Mouse (Mus musculus) mouse trophoblast stem cell (cell line): ENCODE results near the gene Dhx37.

Experiments
- in situ Hi-C, 2 experiments: fragments of 300-500 bp; cut with MseI, MboI; formaldehyde crosslinking; loops; 2 replicates in 1 of 2; 3 replicates in 1 of 2; pipeline ENCODE4 v1.15.1; 2025

Gene Dhx37

GRCm38 (mm10) chr5:125433793-125434337 is at the start of gene Dhx37:
Gene Dhx37, minus strand, starts transcription at chr5:125434121.
- in situ Hi-C loops = no loop called here

GRCm38 (mm10) chr5:125482474-125482873 is 48.6 kb upstream of the Dhx37 start:
- in situ Hi-C loops = no loop called here

GRCm38 (mm10) chr5:125480434-125481231 is 46.7 kb upstream of the Dhx37 start:
- in situ Hi-C loops = no loop called here

- in situ Hi-C loops = no loop called here
Observed at GRCm38 (mm10) chr5:125479376-125479775, 45.5 kb upstream of the Dhx37 start.

GRCm38 (mm10) chr5:125478037-125478436 is 44.1 kb upstream of the Dhx37 start:
- in situ Hi-C loops = no loop called here

- in situ Hi-C loops = no loop called here
Observed at GRCm38 (mm10) chr5:125477533-125477932, 43.6 kb upstream of the Dhx37 start.

GRCm38 (mm10) chr5:125476799-125477198 is 42.9 kb upstream of the Dhx37 start:
- in situ Hi-C loops = no loop called here

- in situ Hi-C loops = no loop called here
Observed at GRCm38 (mm10) chr5:125476286-125476625, 42.3 kb upstream of the Dhx37 start.

DNA sequence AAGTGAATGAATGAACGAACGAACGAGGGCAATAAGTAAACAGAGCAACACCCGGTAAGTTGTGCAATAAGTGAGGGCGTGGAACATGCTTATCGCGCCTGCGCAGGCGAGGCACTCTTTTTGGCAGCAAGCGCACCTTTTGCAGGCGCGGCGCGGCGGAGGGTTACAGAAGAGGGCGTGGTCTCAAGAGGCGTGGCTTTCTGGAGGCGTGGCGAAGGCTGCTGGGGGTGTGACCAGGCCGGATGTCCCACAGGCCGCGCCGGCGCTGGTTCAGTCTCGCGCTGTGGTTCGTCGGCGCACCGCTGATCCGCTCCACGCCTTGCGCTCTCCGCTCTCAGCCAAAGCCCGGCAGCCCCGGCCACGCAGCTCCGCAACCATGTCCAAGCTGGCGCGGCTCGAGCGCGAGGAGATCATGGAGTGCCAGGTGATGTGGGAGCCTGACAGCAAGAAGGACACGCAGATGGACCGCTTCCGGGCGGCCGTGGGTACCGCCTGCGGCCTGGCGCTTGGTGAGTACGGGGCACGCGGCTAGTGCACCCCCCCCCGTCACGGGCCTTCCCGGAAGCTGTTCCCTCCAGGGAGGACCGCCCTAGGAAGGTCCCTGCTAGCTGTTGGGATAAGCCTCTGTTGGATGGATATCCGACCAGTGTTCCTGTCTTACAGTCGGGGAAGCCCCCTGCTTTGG is 41.8 kb upstream of the Dhx37 start, which contains the start of gene Aacs:
Aacs (plus strand) TSS at position 214 of the 685 bp plus-strand sequence.
- in situ Hi-C loops = no loop called here

DNA sequence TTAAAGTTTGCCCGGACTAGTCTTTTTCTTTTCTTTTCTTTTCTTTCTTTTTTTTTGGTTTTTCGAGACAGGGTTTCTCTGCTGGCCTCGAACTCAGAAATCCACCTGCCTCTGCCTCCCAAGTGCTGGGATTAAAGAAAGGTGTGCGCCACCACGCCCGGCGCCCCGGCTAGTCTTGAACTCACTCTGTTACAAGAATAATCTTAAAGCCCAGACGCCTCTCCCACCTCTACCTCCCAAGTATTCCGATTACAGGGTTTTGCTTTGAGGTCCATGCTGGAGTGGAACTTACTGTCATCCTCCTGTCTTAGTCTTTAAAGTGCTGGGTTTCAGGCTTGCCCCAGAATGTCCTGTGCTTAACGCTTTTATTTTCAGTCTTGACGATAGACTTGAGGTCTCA is 41.1 kb upstream of the Dhx37 start:
- in situ Hi-C loops = no loop called here

DNA sequence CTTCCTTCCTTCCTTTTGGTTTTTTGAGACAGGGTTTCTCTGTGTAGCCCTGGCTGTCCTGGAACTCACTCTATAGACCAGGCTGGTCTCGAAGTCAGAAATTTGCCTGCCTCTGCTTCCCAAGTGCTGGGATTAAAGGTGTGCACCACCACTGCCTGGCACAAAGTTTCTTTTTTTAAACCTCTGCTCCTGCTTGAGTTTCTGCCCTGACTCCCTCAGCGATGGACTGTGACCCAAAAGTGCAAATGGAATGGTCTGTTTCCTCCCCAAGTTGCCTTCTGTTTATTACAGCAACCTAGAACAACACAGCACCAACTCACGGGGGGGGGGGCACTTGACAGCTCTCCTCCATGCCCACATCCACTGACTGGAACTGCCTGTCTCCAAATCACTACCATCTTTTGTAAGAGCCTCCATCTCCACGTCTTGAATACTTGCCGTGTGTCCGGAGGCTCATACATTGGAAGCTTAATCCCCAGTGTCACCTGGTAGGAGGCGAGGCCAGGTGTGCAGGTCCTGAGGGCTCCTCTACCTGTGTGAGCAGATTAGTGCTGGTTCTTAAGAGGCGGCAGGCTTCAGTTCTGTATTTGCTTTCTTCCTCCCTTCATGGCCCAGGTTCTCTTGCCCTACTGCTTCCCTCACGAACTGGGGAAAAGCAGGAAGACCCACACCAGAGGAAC is 39.0 kb upstream of the Dhx37 start:
- in situ Hi-C loops = no loop called here

DNA sequence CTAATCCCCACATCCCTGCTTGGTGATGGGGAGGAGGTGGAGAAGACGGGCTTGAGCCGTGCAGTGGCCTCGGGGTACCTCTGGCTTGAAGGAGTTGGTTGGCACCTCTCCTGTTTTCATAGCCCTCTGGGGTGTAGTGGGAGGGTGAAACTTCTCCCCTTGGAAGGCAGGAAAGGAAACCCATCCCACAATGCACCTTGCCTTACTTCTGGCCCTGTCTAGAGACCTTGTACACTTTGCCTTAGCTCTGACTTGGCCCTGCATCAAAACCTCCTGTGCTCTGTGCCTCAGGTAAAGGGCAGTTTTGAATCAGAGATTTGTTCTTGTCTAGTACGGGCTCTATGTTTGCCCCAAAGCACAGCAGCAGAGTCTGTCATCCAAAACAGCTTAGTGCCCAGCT is 36.8 kb upstream of the Dhx37 start:
- in situ Hi-C loops = no loop called here

DNA sequence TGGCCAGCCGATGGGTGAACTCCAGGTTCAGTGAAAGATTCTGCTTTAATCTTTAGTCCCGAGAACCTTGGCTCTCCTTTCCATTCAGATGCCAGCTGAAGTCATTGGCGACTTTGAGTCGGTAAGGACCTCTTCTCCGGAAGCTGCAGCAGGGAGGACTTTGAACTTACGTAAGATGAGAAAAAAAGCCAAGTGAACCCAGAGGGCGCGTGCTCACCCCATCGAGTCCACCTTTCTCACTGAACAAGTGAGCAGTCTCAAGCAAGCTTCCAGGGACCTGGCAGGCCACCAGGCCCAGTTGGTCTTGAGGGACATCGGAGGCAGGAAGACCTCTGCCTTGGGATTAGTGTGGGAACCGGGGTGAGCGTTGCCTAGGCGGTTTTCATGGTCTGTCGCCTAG is 33.3 kb upstream of the Dhx37 start:
- in situ Hi-C loops = no loop called here

DNA sequence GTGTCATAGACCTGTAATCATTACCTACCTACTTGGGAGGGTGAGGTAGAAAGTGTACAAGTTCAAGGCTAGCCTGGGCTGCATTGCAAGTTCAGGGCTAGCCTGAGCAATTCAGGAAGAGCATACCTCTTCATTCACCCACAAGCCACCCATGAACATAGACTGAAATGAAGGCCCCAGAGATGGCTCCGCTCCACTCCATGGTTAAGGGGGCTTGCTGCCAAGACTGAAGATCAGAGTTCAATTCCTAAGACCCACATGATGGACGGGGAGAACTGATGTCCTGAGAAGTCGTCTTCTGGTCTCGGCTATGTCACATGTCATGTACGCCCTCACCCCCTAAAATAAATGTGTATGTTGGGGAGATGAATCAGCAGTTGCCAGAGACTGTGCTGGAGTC is 32.6 kb upstream of the Dhx37 start:
- in situ Hi-C loops = no loop called here

GRCm38 (mm10) chr5:125465701-125466106 is 31.8 kb upstream of the Dhx37 start:
- in situ Hi-C loops = no loop called here

DNA sequence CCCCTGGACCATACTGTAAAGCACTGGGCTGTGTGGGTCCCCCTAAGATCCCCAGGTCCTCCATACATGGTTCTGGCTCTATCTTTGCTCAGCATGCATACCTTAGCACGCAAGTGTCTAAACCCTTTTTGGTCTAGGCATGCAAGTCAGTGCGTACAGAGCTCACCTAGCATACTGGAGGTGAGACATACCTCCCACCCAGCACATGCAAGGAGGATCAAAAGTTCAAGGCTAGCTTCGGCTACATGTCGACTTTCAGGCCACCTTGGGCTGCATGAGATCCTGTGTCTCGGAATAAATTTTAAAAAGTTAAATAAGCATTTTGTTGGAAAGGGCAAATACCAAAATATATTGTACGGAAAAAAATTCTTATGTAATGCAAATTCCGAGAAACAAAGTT is 31.3 kb upstream of the Dhx37 start:
- in situ Hi-C loops = no loop called here

- in situ Hi-C loops = no loop called here
Observed at GRCm38 (mm10) chr5:125461868-125462445, 28.0 kb upstream of the Dhx37 start.

GRCm38 (mm10) chr5:125460574-125460973 is 26.7 kb upstream of the Dhx37 start:
- in situ Hi-C loops = no loop called here

DNA sequence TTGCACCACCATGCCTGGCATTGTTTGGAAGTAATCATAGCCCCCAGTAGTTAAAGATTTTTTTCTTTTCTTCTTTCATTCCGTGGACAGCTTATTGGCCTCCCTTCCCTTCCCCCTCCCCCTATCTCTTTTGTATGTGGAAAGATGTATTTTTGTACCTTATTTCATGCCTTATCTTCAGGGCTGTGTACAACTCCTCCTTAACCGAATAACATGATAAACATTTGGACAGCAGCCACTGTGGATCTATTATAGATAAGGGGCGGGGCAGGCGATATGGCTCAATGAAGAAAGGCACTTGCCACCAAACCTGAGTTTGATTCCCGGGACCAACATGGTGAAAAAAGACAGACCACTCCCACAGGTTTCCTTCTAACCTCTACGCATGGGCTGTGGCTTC is 23.6 kb upstream of the Dhx37 start:
- in situ Hi-C loops = no loop called here

GRCm38 (mm10) chr5:125456100-125456499 is 22.2 kb upstream of the Dhx37 start:
- in situ Hi-C loops = no loop called here

- in situ Hi-C loops = no loop called here
Observed at GRCm38 (mm10) chr5:125452573-125452972, 18.7 kb upstream of the Dhx37 start.

- in situ Hi-C loops = no loop called here
Observed at GRCm38 (mm10) chr5:125449306-125449705, 15.4 kb upstream of the Dhx37 start.
